Mouse (Mus musculus) layer of hippocampus, adult 8-10 months (tissue): Measurements from ENCODE around the gene Gldn. TPM values are rescaled to one million over a fixed set of nuclear protein-coding genes. Genes with fewer than 3 reads are reported as not detected.
A peak's percentile ranks its signal among the peaks of the same experiment; 100 is the strongest.

Experiments used
- DNase-seq, 2 experiments: peaks; one replicate each; pipeline ENCODE4 v3.0.0; 2022; ENCODE audit warnings: low spot score in 2 of 2
- total RNA-seq, 4 experiments: library from RNA; stranded (reverse); gene quantifications; 2 replicates each; pipeline ENCODE4 v1.2.4; 2022

The Gldn gene
- 1 to 10 TPM in 2 of 4 experiments, under 1 TPM in 2; 0.93 to 4.7 (median 2.0) TPM for total RNA-seq

DNA sequence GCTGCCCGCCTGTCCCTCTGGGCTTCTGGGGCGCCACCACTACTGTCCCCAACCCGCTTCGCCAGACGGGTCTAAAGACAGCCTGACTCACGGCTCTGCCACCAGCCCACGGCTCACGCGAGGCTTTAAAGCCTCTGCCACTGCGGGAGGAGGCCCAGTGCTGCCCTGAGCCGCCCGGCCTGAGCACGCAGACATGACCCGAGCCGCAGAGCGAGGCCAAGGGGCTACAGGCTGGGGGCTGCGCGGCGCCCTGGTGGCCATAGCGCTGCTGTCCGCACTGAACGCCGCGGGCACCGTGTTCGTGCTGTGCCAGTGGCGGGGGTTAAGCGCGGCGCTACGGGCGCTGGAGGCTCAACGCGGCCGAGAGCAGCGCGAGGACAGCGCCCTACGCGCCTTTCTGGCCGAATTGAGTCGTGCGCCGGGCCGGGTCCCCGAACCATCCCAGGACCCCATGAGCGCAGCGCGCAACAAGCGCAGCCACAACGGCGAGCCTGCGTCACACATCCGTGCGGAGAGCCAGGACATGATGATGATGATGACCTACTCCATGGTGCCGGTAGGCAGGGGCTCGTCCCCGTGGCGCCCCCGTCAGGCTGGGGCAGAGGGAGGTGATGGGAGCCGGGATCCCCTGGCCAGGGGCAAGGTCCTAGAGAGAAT, at the start of gene Gldn:
Gene Gldn, plus strand, starts transcription at position 156 of the 657 bp plus-strand sequence.
- DNase-seq = no peak

DNA sequence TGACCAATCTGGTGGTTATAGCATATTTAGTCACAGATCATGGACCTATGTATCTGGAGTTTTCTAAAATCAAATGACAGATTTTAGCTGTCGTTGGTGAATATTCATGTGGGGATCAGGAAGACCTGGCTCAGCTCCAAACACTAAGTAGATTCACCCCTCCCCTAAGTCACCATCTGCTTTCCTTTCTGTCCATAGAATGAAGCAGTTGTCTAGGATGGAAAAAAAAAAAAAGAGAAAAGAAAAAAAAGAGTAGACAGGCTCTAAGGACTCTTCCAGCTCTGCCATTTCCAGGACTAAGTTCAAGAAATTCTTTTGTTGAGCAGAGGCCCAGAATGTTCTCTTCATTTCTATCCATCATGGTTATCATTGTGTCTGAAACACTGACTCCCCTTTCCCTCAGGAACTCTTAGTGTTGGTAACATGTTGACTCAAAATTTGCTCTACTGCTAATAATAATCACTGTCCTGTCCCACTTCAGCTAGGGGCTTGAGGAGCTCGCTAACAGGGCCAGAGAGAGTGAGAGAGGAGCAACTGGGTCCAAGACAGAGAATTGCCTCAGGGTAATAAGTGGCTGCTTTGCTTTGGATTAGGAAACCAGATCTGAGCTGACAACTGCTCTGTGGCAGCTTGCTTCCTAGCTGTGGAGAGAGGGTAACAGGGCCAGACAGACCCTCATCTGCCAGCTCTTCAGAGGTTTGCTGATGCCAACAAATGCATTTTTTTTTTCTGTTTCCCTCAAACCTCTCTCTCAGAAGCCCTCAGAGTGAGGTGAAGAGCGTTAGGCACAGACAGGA, 41.2 kb upstream of the Gldn start:
- DNase-seq = peak; percentile 10 to 15

DNA sequence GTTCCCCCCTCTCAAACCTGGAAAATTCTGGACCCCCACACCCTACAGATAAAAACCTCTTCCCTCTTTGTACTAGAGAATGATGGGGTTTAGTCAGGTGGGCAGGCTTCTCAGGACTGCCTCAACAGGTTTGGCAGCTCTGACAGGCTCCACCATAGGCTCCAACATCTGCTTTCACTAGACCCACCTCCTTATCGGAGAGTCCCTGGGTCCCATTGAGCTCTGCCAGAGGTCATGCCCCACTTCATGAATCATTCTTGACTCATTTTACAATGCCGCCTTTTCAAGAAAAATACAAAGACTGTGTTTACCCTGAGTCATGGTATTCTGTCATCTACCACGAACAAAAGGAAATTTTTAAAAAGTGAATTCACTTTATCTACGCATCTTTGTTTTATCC, 21.5 kb upstream of the Gldn start:
- no peak for DNase-seq

- DNase-seq = no peak
These were observed 18.3 kb upstream of the Gldn start, which contains the start of gene Cyp19a1 for GRCm38 (mm10) chr9:54268010-54268409. Gene Cyp19a1 (minus strand): TSS chr9:54268110.

GRCm38 (mm10) chr9:54269987-54270386, 16.3 kb upstream of the Gldn start:
- DNase-seq = no peak

DNA sequence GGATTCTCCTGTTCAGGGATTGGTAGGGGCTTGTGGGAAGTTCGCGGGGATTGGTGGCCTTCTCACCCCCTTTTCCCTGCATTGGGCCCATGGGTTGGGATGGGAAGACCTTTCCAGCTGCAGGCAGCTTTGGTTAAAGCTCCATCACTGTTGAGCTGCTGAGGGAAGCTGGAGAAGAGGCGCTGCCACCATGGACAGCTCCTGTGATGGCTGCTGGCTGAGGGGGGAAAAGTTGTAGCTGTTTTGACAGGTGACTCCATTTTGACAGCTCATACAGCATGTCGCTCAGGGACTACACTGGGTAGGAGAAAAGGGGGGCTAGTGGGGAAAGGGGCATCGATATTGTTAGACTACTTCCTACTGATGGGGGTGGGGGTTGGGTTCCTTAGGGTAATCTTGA, 15.4 kb upstream of the Gldn start:
- DNase-seq = no peak

- DNase-seq = no peak
These were observed 11.0 kb upstream of the Gldn start for GRCm38 (mm10) chr9:54275283-54275682.

GRCm38 (mm10) chr9:54279046-54279589, 7.2 kb upstream of the Gldn start:
- DNase-seq = peak in 1 of 2 experiments; percentile 13

- DNase-seq = no peak
These were observed 1.5 kb downstream of the Gldn start for GRCm38 (mm10) chr9:54287804-54288203.

DNA sequence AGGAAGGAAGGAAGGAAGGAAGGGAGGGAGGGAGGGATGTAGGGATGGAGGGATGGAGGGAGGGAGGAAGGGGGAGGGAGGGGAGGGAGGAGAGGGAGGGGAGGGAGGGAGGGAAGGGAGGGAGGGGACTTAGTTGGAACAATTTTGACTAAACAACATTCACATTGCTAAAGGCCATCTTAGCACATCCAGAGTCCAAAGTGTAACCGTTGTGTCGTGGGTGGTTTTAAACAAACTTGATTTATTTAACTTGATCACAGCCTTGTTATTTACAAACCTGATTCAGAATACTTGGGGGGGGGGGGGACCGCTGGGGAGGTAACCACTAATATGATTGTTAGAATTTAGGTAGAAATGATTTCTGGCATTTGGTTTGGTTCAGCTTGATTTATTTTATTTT, 13.1 kb downstream of the Gldn start:
- DNase-seq = no peak

DNA sequence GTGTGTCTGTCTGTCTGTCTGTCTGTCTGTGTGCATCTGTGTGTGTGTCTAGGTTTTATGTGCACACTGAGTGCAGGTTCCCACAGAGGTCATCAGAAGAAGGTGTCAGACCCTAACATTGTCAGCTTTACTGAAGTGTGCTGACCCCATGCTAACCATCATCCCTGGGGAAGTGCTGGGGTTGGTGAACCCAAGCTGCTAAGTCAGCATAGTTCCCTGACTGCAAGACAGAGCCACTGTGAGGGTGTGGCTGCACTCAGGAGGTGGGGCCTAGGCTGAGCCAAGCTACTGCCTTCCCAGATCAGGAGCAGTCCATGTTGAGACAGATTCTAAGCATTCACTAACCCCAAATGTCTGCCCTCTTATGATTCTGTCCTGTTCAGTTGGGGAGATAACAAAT, 13.5 kb downstream of the Gldn start:
- DNase-seq = no peak

GRCm38 (mm10) chr9:54301255-54301654, 15.0 kb downstream of the Gldn start:
- peak; percentile 54 to 59 for DNase-seq

GRCm38 (mm10) chr9:54308209-54308608, 21.9 kb downstream of the Gldn start:
- DNase-seq = no peak

- no peak for DNase-seq
These were observed 22.6 kb downstream of the Gldn start for GRCm38 (mm10) chr9:54308751-54309358.

DNA sequence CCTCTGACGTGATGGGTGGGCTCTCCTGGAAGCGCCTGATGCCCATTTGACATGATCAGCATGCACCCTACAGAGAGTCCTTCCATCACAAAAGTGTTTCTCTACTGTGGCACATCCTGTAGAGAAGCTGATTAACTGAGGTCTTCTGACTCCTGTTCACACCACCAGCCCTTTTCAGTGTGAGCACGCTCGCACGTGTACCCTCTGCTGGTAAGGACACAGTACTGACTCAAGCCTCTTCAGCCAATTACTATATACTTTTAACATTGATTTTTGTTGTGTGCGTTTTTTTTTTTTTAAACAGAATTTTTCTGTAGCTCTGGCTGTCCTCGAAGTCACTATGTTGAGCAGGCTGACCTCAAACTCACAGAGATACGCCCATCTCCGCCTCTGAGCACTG, 30.1 kb downstream of the Gldn start:
- no peak for DNase-seq

DNA sequence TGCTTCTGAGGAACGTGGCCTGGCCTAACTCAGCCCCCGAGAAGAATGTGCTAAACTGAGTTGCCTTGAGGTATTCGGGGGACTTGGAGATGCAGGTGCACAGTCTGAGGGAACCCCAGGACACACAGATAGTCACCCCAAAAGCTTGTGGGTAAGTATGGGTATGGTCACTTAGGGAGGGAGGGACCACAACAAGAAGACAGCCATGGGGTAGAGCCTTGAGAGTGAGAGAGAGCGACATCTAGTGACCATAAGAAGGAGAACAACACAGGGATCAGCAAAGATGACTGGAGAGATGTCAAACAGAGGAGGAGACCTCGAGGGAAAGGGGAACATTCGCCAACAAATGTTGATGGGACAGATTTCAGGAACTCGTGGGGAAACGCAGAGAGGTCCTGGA, 37.2 kb downstream of the Gldn start:
- DNase-seq = no peak

DNA sequence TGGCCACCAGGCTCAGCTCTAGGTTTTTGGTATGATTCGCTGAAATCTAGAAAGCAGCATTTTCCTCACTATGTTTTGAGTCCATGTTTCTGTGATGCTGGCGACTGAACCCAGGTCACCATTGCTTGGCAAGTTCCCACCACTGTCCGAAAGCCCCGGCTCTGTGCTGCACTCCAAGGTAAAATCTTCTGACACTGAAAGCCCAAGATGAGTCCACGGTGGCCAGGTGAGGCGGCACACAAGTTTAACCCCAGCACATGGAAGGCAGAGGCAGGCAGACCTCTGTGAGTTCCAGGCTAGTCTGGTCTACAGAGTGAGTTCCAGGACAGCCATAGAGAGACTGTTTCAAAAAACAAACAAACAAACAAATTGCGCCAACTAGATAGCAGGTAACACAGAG, 42.9 kb downstream of the Gldn start:
- DNase-seq = no peak

DNA sequence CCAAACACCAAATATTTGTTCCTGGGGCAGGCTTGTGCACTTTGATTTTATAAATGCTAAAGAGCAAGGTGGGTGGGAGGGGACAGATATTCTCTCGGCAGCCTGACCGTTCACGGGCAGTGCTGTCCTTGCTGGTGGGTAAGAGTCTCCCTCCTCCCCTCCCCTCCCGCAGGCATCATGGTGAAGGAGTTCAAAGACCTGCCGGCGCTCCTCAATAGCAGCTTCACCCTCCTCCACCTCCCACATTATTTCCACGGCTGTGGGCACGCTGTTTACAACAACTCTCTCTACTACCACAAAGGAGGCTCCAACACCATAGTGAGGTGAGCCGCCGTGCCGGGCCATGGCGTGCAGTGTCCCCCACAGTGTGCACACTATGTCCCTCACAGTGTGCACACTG, 49.3 kb downstream of the Gldn start:
- no peak for DNase-seq

- peak; percentile 29 to 71 for DNase-seq
These were observed 50.4 kb downstream of the Gldn start for GRCm38 (mm10) chr9:54336532-54337144.

- no peak for DNase-seq
These were observed 55.7 kb downstream of the Gldn start for GRCm38 (mm10) chr9:54342026-54342425.

DNA sequence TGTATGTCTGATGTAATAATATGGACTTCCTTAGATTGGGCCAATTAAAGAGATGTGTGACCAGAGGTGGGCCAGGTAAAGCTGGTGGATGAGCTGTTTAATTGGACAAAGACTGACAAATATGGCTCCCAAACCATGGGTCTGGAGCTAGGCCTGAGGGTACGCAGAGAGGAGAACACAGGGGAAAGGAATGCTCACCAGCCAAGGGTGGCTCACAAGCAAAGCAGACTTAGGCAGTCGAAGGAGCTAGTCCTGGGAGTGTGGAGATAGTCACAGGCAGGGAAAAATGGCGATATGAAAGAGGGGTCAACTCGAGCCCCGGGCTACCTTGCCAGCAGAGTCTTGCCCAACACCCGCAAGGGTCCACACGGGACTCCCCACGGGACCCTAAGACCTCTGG, 70.5 kb downstream of the Gldn start:
- DNase-seq = no peak
